Mouse (Mus musculus) limb, embryonic 13.5 days (tissue): Measurements from ENCODE around the gene Lpin2. TPM values are rescaled to one million over a fixed set of nuclear protein-coding genes. Genes with fewer than 3 reads are reported as not detected.

Source experiments
- ATAC-seq: fragments of 200-750 bp; cut with Nextera tagmentation; 2 replicates; pipeline ENCODE4 v1.8.0; 2017; ENCODE audit warnings: low read depth, moderate number of reproducible peaks, moderate TSS enrichment; ENCODE audit not compliant: low FRiP score
- H3K27ac ChIP-seq: fragments of 300-500 bp; sonication (generic); 2 replicates; pipeline ENCODE4 v1.5.1; 2015; ENCODE audit warnings: inconsistent platforms, mild to moderate bottlenecking, moderate library complexity
- H3K27me3 ChIP-seq: fragments of 300-500 bp; sonication (generic); 2 replicates; pipeline ENCODE4 v1.6.1; 2015; ENCODE audit warnings: mild to moderate bottlenecking, inconsistent platforms
- H3K36me3 ChIP-seq: fragments of 300-500 bp; sonication (generic); 2 replicates; pipeline ENCODE4 v1.6.1; 2015; ENCODE audit warnings: inconsistent platforms, mild to moderate bottlenecking, moderate library complexity
- H3K4me1 ChIP-seq: fragments of 300-500 bp; sonication (generic); 2 replicates; pipeline ENCODE4 v1.6.1; 2015; ENCODE audit warnings: inconsistent platforms
- H3K4me2 ChIP-seq: fragments of 300-500 bp; sonication (generic); replicated peaks from 2 replicates; pipeline ENCODE4 v1.6.1; 2015; ENCODE audit warnings: inconsistent platforms, mild to moderate bottlenecking, moderate library complexity
- H3K4me3 ChIP-seq: fragments of 300-500 bp; sonication (generic); 2 replicates; pipeline ENCODE4 v1.5.1; 2015; ENCODE audit warnings: moderate library complexity, mild to moderate bottlenecking, inconsistent platforms
- H3K9ac ChIP-seq: fragments of 300-500 bp; sonication (generic); 2 replicates; pipeline ENCODE4 v1.6.1; 2015; ENCODE audit warnings: mild to moderate bottlenecking, inconsistent platforms
- H3K9me3 ChIP-seq: fragments of 300-500 bp; sonication (generic); 2 replicates; pipeline ENCODE4 v1.6.1; 2016; ENCODE audit warnings: inconsistent platforms
- WGBS: fragments of 180-500 bp; shearing (Covaris S2); methylation state at CpG from one replicate; pipeline ENCODE4 v1.1.7; 2015; 5-methylcytosine and 5-hydroxymethylcytosine counted together
- polyA plus RNA-seq: library from polyadenylated mRNA; unstranded; fragments of >200 nt; fragmentation: Nextera tagmentation; extraction: Ambion mirVana; gene quantifications from 2 replicates; pipeline ENCODE4 v1.2.1, GENCODE M21; 2015

The Lpin2 gene
- polyA plus RNA-seq, 1 experiment from 2014 or later: 54.1 TPM

GRCm38 (mm10) chr17:71224521-71224920, 42.2 kb downstream of the Lpin2 start:
- ATAC-seq: no peak
- no peak overlapping the region for H3K4me3 ChIP-seq

DNA sequence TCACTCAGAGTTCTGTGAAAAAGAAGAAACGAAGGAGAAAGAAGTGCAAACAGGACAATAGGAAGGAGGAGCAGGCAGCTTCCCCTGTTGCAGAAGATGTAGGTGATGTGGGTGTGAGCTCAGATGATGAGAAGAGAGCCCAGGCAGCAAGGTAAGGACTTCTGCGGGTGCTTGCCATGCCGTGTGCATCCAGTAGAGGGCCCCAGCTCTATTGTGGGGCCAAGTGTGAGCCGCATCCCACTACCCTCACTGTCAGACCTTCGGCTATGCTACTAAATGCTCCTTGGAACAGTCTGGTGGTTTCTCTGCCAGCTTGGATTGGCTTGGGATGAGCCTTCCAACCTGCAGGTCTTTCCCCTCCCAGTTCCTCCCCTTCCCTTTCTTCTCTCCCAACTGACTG, 42.7 kb downstream of the Lpin2 start:
- Histone ChIP-seq H3K4me3 (no peak overlapping the region), H3K4me2 (no peak overlapping the region), H3K27me3 (no peaks in the 10 kb centered on the region), H3K27ac (no peak overlapping the region), H3K4me1 (0 out of 2 replicates have a peak, but pooled peaks cover 5% of the 10 kb centered on the region), H3K9ac (no peak overlapping the region), H3K36me3 (peaks cover 47% of the 10 kb centered on the region), H3K9me3 (no peaks in the 10 kb centered on the region)
- ATAC-seq: no peak
- WGBS: 46% methylated on average over 5 of the region's 5 CpGs

More at GRCm38 (mm10) chr17:71224521-71224920, 42.2 kb downstream of the Lpin2 start:
- H3K36me3 ChIP-seq: peaks cover 46% of the 10 kb centered on the region
- H3K27ac ChIP-seq: no peak overlapping the region
- no peaks in the 10 kb centered on the region for H3K27me3 ChIP-seq
- 60% methylated on average over 2 of the region's 2 CpGs for WGBS
- no peak overlapping the region for H3K4me2 ChIP-seq
- H3K4me1 ChIP-seq: no peaks in the 10 kb centered on the region
- H3K9me3 ChIP-seq: no peaks in the 10 kb centered on the region
- H3K9ac ChIP-seq: no peak overlapping the region

DNA sequence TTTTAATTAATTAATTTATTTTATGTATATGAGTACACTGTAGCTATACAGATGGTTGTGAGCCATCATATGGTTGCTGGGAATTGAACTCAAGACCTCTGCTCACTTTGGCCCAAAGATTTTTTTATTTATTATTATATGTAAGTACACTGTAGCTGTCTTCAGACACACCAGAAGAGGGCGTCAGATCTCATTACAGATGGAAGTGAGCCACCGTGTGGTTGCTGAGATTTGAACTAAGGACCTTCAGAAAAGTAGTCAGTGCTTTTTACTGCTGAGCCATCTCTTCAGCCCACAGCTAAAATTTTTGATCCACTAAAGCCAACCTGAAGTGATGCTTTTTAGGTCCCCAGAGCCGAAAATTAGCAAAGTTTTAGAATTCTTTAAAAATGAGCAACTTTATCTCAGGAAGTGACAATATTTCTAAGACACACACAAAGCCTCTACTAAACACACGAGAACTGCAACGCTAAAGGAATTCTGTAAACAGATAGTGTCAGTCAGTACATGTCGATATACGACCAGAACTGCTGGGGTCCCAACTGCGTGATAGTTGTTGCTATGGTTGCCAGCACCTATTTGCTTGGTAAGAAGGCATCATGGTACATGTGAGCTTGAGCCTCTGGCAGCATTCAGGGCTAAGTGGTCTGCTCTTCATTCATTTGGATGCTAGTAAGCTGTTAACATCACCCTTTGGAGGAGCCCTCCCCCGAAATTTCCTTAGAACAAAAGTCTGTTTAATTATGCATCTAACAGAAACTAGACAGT, 45.0 kb downstream of the Lpin2 start:
- no peak overlapping the region for H3K9ac ChIP-seq
- no peak overlapping the region for H3K4me2 ChIP-seq
- WGBS: 89% methylated on average over 9 of the region's 9 CpGs
- H3K36me3 ChIP-seq: peaks cover 43% of the 10 kb centered on the region
- no peaks in the 10 kb centered on the region for H3K9me3 ChIP-seq
- no peak overlapping the region for H3K4me3 ChIP-seq
- H3K27me3 ChIP-seq: no peaks in the 10 kb centered on the region
- H3K27ac ChIP-seq: no peak overlapping the region
- ATAC-seq: no peak
- H3K4me1 ChIP-seq: 0 out of 2 replicates have a peak, but pooled peaks cover 6% of the 10 kb centered on the region

- H3K27me3 ChIP-seq: no peaks in the 10 kb centered on the region
- H3K4me2 ChIP-seq: no peak overlapping the region
- no peak overlapping the region for H3K9ac ChIP-seq
- no peak overlapping the region for H3K27ac ChIP-seq
- ATAC-seq: no peak
- no peak overlapping the region for H3K4me3 ChIP-seq
- H3K36me3 ChIP-seq: peaks cover 52% of the 10 kb centered on the region
- WGBS: 85% methylated on average over 7 of the region's 7 CpGs
- H3K4me1 ChIP-seq: 0 out of 2 replicates have a peak, but pooled peaks cover 6% of the 10 kb centered on the region
- H3K9me3 ChIP-seq: no peaks in the 10 kb centered on the region
Measured at GRCm38 (mm10) chr17:71228651-71229050, 46.3 kb downstream of the Lpin2 start.

DNA sequence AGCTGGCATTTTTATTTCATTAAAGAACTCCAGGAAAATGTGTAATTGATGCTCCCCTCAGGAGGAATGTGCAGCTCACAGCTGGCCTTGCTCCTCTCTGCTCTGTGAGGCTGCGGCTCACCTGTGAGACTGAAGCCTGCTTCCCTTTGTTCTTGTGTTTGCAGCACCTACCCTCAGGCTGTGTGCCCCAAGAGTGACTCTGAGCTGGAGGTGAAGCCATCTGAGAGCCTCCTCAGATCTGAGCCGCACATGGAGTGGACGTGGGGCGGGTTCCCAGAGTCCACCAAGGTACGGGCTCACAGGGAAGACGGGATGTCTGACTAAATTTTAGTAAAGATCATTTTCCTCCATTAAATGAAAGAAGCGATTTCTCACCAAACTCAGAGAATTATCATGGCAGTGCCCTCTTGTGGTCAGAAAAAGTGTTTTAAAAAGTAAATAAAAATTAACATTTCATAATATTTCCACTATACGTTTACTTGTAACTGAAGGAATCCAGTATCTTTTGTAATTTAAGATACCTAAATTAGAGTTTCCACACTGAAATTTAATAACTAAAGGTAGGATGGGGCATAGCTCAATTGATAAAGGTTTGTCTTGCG, 47.8 kb downstream of the Lpin2 start:
- ATAC-seq: 0 out of 2 replicates have a peak, but pooled peaks have one; percentile 8
- no peak overlapping the region for H3K4me2 ChIP-seq
- peaks cover 50% of the 10 kb centered on the region for H3K36me3 ChIP-seq
- no peaks in the 10 kb centered on the region for H3K9me3 ChIP-seq
- 0 out of 2 replicates have a peak, but pooled peaks cover 6% of the 10 kb centered on the region for H3K4me1 ChIP-seq
- H3K4me3 ChIP-seq: no peak overlapping the region
- 60% methylated on average over 9 of the region's 9 CpGs for WGBS
- H3K27ac ChIP-seq: no peak overlapping the region
- H3K27me3 ChIP-seq: no peaks in the 10 kb centered on the region
- no peak overlapping the region for H3K9ac ChIP-seq

DNA sequence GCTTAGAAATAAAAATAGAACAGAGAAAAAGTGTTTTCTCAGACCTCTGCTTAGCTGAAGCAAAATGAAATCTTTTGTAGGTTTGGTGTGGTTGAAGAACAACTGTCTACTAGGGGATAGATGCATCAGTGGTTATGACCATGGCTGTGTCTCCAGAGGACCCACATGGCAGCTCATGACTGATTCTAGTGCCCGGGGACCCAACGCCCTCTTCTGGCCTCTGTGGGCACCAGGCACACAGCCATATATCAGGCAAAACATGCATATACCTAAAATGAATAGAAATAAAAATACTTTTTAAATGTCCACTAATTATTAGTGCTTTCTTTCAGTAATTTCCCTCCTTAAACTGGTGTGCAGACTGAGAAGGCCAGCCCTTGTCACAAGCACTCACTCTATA, 49.6 kb downstream of the Lpin2 start:
- no peak for ATAC-seq
- H3K27me3 ChIP-seq: no peaks in the 10 kb centered on the region
- H3K4me3 ChIP-seq: no peak overlapping the region
- no peak overlapping the region for H3K27ac ChIP-seq
- 0 out of 2 replicates have a peak, but pooled peaks cover 6% of the 10 kb centered on the region for H3K4me1 ChIP-seq
- no peak overlapping the region for H3K4me2 ChIP-seq
- H3K9me3 ChIP-seq: no peaks in the 10 kb centered on the region
- peaks cover 64% of the 10 kb centered on the region for H3K36me3 ChIP-seq
- H3K9ac ChIP-seq: no peak overlapping the region
- 86% methylated on average over 2 of the region's 2 CpGs for WGBS

- no peak for ATAC-seq
- 96% methylated on average over 4 of the region's 4 CpGs for WGBS
- 0 out of 2 replicates have a peak, but pooled peaks cover 6% of the 10 kb centered on the region for H3K4me1 ChIP-seq
- H3K27ac ChIP-seq: no peak overlapping the region
- H3K9me3 ChIP-seq: no peaks in the 10 kb centered on the region
- H3K4me2 ChIP-seq: no peak overlapping the region
- no peak overlapping the region for H3K4me3 ChIP-seq
- H3K27me3 ChIP-seq: no peaks in the 10 kb centered on the region
- H3K36me3 ChIP-seq: peaks cover 69% of the 10 kb centered on the region
- no peak overlapping the region for H3K9ac ChIP-seq
Measured at GRCm38 (mm10) chr17:71233210-71233609, 50.9 kb downstream of the Lpin2 start.

GRCm38 (mm10) chr17:71234041-71234594, 51.8 kb downstream of the Lpin2 start:
- no peak overlapping the region for H3K4me3 ChIP-seq

DNA sequence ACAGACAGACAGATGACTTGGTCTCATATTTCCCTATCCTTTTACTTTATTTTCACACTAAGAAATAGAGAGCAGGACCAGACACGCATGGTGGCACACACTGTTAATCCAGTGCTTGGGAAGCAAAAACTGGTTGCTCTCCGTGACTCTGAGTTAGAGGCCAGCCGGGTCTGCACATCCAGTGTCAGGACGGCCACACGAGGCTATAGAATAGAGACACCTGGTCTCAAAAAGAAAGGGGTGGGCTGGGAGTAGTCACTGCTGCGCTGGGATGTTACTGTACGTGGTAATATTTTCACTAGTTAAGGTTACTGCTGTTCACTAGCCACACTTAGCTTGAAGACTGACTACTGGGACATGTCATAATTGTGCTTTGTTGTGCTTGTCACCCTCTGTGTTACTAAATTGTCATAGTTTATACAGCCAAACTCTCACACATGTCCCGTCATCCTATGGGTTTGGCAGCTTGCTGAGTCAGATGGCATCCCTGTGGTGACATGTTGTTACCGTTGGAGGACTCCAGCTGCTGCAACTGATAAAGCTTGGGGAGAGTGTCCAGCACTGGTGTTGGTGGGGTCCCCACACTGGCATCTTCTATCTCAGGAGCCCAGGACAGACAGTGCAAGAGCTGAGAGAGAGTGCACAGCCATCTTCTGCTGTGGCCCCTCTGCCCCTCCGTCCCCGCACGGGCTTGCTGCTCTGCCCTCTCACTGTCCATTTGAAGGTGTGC, 53.0 kb downstream of the Lpin2 start:
- 86% methylated on average over 12 of the region's 12 CpGs for WGBS
- H3K9ac ChIP-seq: no peak overlapping the region
- H3K27ac ChIP-seq: no peak overlapping the region
- H3K4me2 ChIP-seq: no peak overlapping the region
- peaks cover 82% of the 10 kb centered on the region for H3K36me3 ChIP-seq
- no peak overlapping the region for H3K4me3 ChIP-seq
- no peak for ATAC-seq
- H3K9me3 ChIP-seq: no peaks in the 10 kb centered on the region
- H3K4me1 ChIP-seq: no peaks in the 10 kb centered on the region
- H3K27me3 ChIP-seq: no peaks in the 10 kb centered on the region

More at GRCm38 (mm10) chr17:71234041-71234594, 51.8 kb downstream of the Lpin2 start:
- Histone ChIP-seq H3K4me1 (0 out of 2 replicates have a peak, but pooled peaks cover 6% of the 10 kb centered on the region), H3K9ac (no peak overlapping the region), H3K9me3 (no peaks in the 10 kb centered on the region), H3K27me3 (no peaks in the 10 kb centered on the region), H3K27ac (no peak overlapping the region), H3K36me3 (peaks cover 78% of the 10 kb centered on the region), H3K4me2 (no peak overlapping the region)
- ATAC-seq: no peak
- 92% methylated on average over 12 of the region's 12 CpGs for WGBS

DNA sequence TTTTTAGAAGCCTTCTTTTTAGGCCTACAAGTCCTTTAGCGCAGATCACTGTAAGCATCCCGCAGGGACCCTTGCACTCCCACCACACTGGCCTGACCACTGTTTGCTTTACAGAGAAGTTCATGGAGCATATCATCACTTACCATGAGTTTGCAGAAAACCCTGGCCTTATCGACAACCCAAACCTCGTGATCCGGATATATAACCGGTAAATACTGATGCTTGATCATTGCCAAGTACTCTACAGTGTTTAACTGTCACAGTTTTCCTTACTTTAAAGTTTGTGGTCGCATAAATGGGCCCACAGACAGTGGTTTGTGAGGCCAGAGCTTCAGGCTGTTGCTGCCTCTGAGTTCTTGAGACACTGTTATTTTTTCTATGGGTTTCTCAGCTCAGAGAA, 56.1 kb downstream of the Lpin2 start:
- H3K4me3 ChIP-seq: no peak overlapping the region
- no peaks in the 10 kb centered on the region for H3K4me1 ChIP-seq
- no peak overlapping the region for H3K27ac ChIP-seq
- no peaks in the 10 kb centered on the region for H3K27me3 ChIP-seq
- 94% methylated on average over 7 of the region's 7 CpGs for WGBS
- ATAC-seq: no peak
- no peaks in the 10 kb centered on the region for H3K9me3 ChIP-seq
- H3K9ac ChIP-seq: no peak overlapping the region
- H3K36me3 ChIP-seq: peaks cover 89% of the 10 kb centered on the region
- no peak overlapping the region for H3K4me2 ChIP-seq

- no peaks in the 10 kb centered on the region for H3K9me3 ChIP-seq
- 91% methylated on average over 9 of the region's 9 CpGs for WGBS
- H3K36me3 ChIP-seq: peaks cover 95% of the 10 kb centered on the region
- no peak for ATAC-seq
- no peak overlapping the region for H3K27ac ChIP-seq
- H3K4me2 ChIP-seq: no peak overlapping the region
- H3K27me3 ChIP-seq: no peaks in the 10 kb centered on the region
- no peaks in the 10 kb centered on the region for H3K4me1 ChIP-seq
- no peak overlapping the region for H3K4me3 ChIP-seq
- H3K9ac ChIP-seq: no peak overlapping the region
Measured at GRCm38 (mm10) chr17:71240811-71241210, 58.5 kb downstream of the Lpin2 start.

- peaks cover 97% of the 10 kb centered on the region for H3K36me3 ChIP-seq
- 94% methylated on average over 7 of the region's 7 CpGs for WGBS
- H3K9ac ChIP-seq: no peak overlapping the region
- no peak overlapping the region for H3K4me2 ChIP-seq
- no peak for ATAC-seq
- no peaks in the 10 kb centered on the region for H3K27me3 ChIP-seq
- no peak overlapping the region for H3K27ac ChIP-seq
- peaks cover 1% of the 10 kb centered on the region; the same call in 1 of the 2 replicates for H3K4me1 ChIP-seq
- H3K4me3 ChIP-seq: no peak overlapping the region
- no peaks in the 10 kb centered on the region for H3K9me3 ChIP-seq
Measured at GRCm38 (mm10) chr17:71242666-71243065, 60.3 kb downstream of the Lpin2 start.
